Mouse (Mus musculus): ENCODE data around the gene Atp2a1.

- TF ChIP-seq POLR2A (IDR thresholded peaks at IDR 0.05; ENCODE audit: low read depth, low read length) (no peak), CTCF (IDR thresholded peaks at IDR 0.05; ENCODE audit: borderline replicate concordance, insufficient read depth, low read length) (no peak)
These were observed 18.9 kb downstream of the Atp2a1 start for GRCm38 (mm10) chr7:126443997-126444396.
